Mouse (Mus musculus) E14TG2a.4 (cell line): ENCODE measurements around the gene Rpap2.
A peak's percentile ranks its signal among the peaks of the same experiment; 100 is the strongest.

ENCODE experiments used
- H3K27me3 ChIP-seq: 2 replicates; pipeline ENCODE4 v1.6.1; 2014; ENCODE audit warnings: low read length, control low read depth; ENCODE audit not compliant: insufficient read depth
- H3K36me3 ChIP-seq: 2 replicates; pipeline ENCODE4 v1.6.1; 2014; ENCODE audit warnings: low read length, control low read depth; ENCODE audit not compliant: insufficient read depth
- H3K4me1 ChIP-seq: replicated peaks from 2 replicates; pipeline ENCODE4 v1.6.1; 2014; ENCODE audit warnings: low read depth, low read length, control low read depth
- H3K4me3 ChIP-seq: replicated peaks from 2 replicates; pipeline ENCODE4 v1.5.1; 2014; ENCODE audit warnings: mild to moderate bottlenecking, low read length
- H3K9me3 ChIP-seq: 2 replicates; pipeline ENCODE4 v1.6.1; 2014; ENCODE audit warnings: low read length, control low read depth
- CTCF ChIP-seq: conservative IDR thresholded peaks from 2 replicates; pipeline ENCODE4 v1.5.1; 2014; ENCODE audit warnings: low read length
- NANOG ChIP-seq: IDR thresholded peaks from 2 replicates; pipeline ENCODE4 v1.6.1; 2014; ENCODE audit warnings: borderline replicate concordance, low read length, mixed read lengths
- POU5F1 ChIP-seq: IDR thresholded peaks from 2 replicates; pipeline ENCODE4 v1.6.1; 2014; ENCODE audit warnings: low read length, borderline replicate concordance

Gene Rpap2

GRCm38 (mm10) chr5:107597301-107598077, at the start of gene Rpap2, which contains the start of gene Glmn:
TSS of gene Rpap2 (plus strand) at chr5:107597373.
TSS of gene Glmn (minus strand) at chr5:107597888.
- no peaks in the 10 kb centered on the region for H3K9me3 ChIP-seq
- TF ChIP-seq CTCF = no peak
- no peak for TF ChIP-seq NANOG
- no peak for TF ChIP-seq POU5F1
- H3K27me3 ChIP-seq = no peaks in the 10 kb centered on the region
- H3K36me3 ChIP-seq = peaks cover 21% of the 10 kb centered on the region
- peak within 1 kb of the TSS; percentile 85 for H3K4me3 ChIP-seq
- H3K4me1 ChIP-seq = peaks cover 10% of the 10 kb centered on the region

DNA sequence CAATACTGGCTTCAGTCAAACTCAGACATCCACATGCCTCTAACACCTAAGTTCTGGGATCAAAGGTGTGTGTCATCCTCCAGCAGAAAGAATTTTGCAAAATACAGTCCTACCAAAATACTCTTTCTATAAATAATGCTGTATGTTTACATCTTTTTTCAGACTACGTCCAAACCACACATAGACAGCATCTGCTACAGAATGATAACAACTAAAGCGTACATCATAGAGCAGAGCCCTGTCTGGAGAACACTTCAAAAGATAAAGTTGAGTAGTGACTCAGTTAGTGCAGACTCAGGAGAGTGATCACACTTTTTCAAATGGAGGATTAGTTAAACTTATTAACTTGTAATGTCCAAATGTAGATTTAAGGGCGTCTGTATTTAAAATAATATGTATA, 49.2 kb upstream of the Rpap2 start:
- Histone ChIP-seq H3K27me3 (no peaks in the 10 kb centered on the region), H3K4me1 (no peaks in the 10 kb centered on the region), H3K4me3 (no peak overlapping the region), H3K36me3 (no peaks in the 10 kb centered on the region), H3K9me3 (no peaks in the 10 kb centered on the region)
- no peak for TF ChIP-seq NANOG
- no peak for TF ChIP-seq POU5F1
- TF ChIP-seq CTCF = no peak

DNA sequence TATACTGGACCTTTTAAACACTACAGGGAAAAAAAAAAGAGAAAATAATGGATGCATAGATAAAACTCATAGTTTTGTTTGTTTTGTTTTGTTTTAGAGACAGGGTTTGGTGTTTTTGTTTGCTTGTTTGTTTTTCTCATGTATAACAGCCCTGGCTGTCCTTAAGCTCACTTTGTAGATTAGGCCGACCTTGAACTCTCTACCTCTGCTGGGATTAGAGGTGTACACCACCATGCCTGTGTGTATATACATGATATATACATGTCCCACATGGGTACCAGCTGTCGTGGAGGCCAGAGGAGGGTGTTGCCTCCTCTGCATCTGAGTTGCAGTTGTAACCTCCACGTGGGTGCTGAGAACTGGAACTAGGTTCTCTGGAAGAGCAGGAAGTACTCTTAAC, 48.7 kb upstream of the Rpap2 start:
- H3K36me3 ChIP-seq = no peaks in the 10 kb centered on the region
- H3K4me1 ChIP-seq = no peaks in the 10 kb centered on the region
- no peaks in the 10 kb centered on the region for H3K9me3 ChIP-seq
- TF ChIP-seq NANOG (no peak), POU5F1 (no peak)
- no peaks in the 10 kb centered on the region for H3K27me3 ChIP-seq
- no peak overlapping the region for H3K4me3 ChIP-seq

GRCm38 (mm10) chr5:107554336-107554735, 42.8 kb upstream of the Rpap2 start:
- Histone ChIP-seq H3K27me3 (no peaks in the 10 kb centered on the region), H3K4me1 (no peaks in the 10 kb centered on the region), H3K36me3 (peaks cover 10% of the 10 kb centered on the region), H3K9me3 (no peaks in the 10 kb centered on the region), H3K4me3 (no peak overlapping the region)
- TF ChIP-seq NANOG (no peak), POU5F1 (no peak), CTCF (no peak)

- Histone ChIP-seq H3K27me3 (no peaks in the 10 kb centered on the region), H3K36me3 (peaks cover 27% of the 10 kb centered on the region), H3K4me3 (no peak overlapping the region), H3K4me1 (no peaks in the 10 kb centered on the region), H3K9me3 (no peaks in the 10 kb centered on the region)
- TF ChIP-seq CTCF = no peak
- no peak for TF ChIP-seq POU5F1
- no peak for TF ChIP-seq NANOG
These were observed 40.2 kb upstream of the Rpap2 start for GRCm38 (mm10) chr5:107556969-107557368.

- TF ChIP-seq NANOG (no peak), POU5F1 (no peak), CTCF (no peak)
- H3K27me3 ChIP-seq = no peaks in the 10 kb centered on the region
- peaks cover 48% of the 10 kb centered on the region for H3K36me3 ChIP-seq
- H3K4me1 ChIP-seq = no peaks in the 10 kb centered on the region
- H3K4me3 ChIP-seq = no peak overlapping the region
- peaks cover 33% of the 10 kb centered on the region for H3K9me3 ChIP-seq
These were observed 28.0 kb upstream of the Rpap2 start for GRCm38 (mm10) chr5:107569148-107569547.

- Histone ChIP-seq H3K4me3 (peak overlapping the region; percentile 85), H3K27me3 (no peaks in the 10 kb centered on the region), H3K9me3 (no peaks in the 10 kb centered on the region), H3K4me1 (peaks cover 7% of the 10 kb centered on the region), H3K36me3 (peaks cover 25% of the 10 kb centered on the region)
- TF ChIP-seq CTCF (no peak), NANOG (no peak), POU5F1 (no peak)
These were observed 1.2 kb downstream of the Rpap2 start for GRCm38 (mm10) chr5:107598380-107598779.

- Histone ChIP-seq H3K4me1 (no peaks in the 10 kb centered on the region), H3K27me3 (no peaks in the 10 kb centered on the region), H3K9me3 (no peaks in the 10 kb centered on the region), H3K36me3 (peaks cover 51% of the 10 kb centered on the region), H3K4me3 (no peak overlapping the region)
- no peak for TF ChIP-seq POU5F1
- TF ChIP-seq CTCF = peak; percentile 95
These were observed 14.1 kb downstream of the Rpap2 start for GRCm38 (mm10) chr5:107611224-107611623.

- TF ChIP-seq POU5F1 (no peak), CTCF (no peak), NANOG (no peak)
- H3K9me3 ChIP-seq = no peaks in the 10 kb centered on the region
- no peak overlapping the region for H3K4me3 ChIP-seq
- H3K27me3 ChIP-seq = no peaks in the 10 kb centered on the region
- H3K4me1 ChIP-seq = no peaks in the 10 kb centered on the region
- peaks cover 68% of the 10 kb centered on the region for H3K36me3 ChIP-seq
These were observed 20.8 kb downstream of the Rpap2 start for GRCm38 (mm10) chr5:107617986-107618385.
